Mouse (Mus musculus): ENCODE data around the gene Csrp2.

DNA sequence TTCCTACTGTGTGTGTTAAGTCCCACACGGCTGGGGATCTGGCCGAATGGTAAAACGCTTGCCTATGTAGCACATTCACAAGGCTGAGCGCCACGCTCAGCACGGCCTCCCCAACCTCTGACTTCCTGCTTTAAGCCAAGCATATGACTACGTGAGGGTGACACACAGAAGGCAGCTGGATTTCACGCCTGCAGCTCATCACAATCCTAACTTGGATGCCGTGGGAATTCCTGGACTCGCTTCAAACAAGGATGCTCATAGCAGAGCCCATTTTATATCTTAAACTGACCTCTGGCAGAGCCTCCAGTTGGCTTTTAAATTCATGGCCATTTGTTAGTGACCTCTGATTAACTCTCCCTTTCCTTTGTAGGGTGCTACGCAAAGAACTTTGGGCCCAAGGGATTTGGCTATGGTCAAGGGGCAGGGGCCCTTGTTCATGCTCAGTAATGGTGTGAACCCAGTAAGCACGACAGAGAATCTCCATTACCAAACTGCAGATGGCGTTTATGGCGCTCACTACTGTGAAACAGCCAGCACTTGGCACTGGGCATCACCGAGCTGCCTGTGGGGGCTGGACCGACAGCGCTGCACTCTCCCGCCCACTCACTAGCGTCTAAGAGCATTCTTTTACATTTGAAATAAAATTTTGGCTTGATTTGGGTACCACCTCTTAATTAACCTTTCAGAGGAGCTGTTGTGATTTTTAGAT is 19.4 kb downstream of the Csrp2 start:
- TF ChIP-seq CTCF (IDR thresholded peaks at IDR 0.05 in 2 of 3, conservative IDR thresholded peaks at IDR 0.05 in 1 of 3; ENCODE audit: control insufficient read depth in 1 of 3, insufficient read depth in 1 of 3, low read depth in 2 of 3, low read length in 3 of 3, poor library complexity in 1 of 3, severe bottlenecking in 1 of 3) (no peak), ZC3H11A (IDR thresholded peaks at IDR 0.05; ENCODE audit: low read depth, low read length) (no peak), POLR2AphosphoS2 (IDR thresholded peaks at IDR 0.05; ENCODE audit: low read length) (no peak), BHLHE40 (IDR thresholded peaks at IDR 0.05; ENCODE audit: borderline replicate concordance, low read depth, low read length) (no peak), ETS1 (IDR thresholded peaks at IDR 0.05; ENCODE audit: low read depth, low read length) (no peak), ZMIZ1 (IDR thresholded peaks at IDR 0.05; ENCODE audit: low read depth, low read length) (no peak), GATA1 (IDR thresholded peaks at IDR 0.05; ENCODE audit: low read depth, low read length) (no peak), CHD1 (IDR thresholded peaks at IDR 0.05; ENCODE audit: low read depth, low read length) (no peak), MXI1 (IDR thresholded peaks at IDR 0.05; ENCODE audit: low read depth, low read length) (no peak), RCOR1 (IDR thresholded peaks at IDR 0.05; ENCODE audit: low read depth, low read length) (no peak), RAD21 (IDR thresholded peaks at IDR 0.05; ENCODE audit: low read depth, low read length) (no peak), ELF1 (IDR thresholded peaks at IDR 0.05; ENCODE audit: low read depth, low read length) (no peak), UBTF (IDR thresholded peaks at IDR 0.05; ENCODE audit: borderline replicate concordance, insufficient read depth, low read depth, low read length) (no peak), POLR2A (IDR thresholded peaks at IDR 0.05; ENCODE audit: control insufficient read depth in 1 of 2, insufficient read depth in 1 of 2, low read depth in 1 of 2, low read length in 2 of 2, poor library complexity in 1 of 2) (no peak)
